Mouse (Mus musculus): ENCODE measurements around the gene Pax7.

GRCm38 (mm10) chr4:139823870-139824472 is 9.4 kb downstream of the Pax7 start:
- TF ChIP-seq CTCF (IDR thresholded peaks at IDR 0.05 in 2 of 3, conservative IDR thresholded peaks at IDR 0.05 in 1 of 3; ENCODE audit: control insufficient read depth in 1 of 3, insufficient read depth in 1 of 3, low read depth in 2 of 3, low read length in 3 of 3, poor library complexity in 1 of 3, severe bottlenecking in 1 of 3) = no peak
- no peak for TF ChIP-seq POLR2A (IDR thresholded peaks at IDR 0.05; ENCODE audit: control insufficient read depth in 1 of 2, insufficient read depth in 1 of 2, low read depth in 1 of 2, low read length in 2 of 2, poor library complexity in 1 of 2)
- TF ChIP-seq TCF12 (IDR thresholded peaks at IDR 0.05; ENCODE audit: low read depth, low read length) = no peak
- TF ChIP-seq GATA1 (IDR thresholded peaks at IDR 0.05; ENCODE audit: low read depth, low read length) = no peak
- no peak for TF ChIP-seq EP300 (IDR thresholded peaks at IDR 0.05; ENCODE audit: low read depth in 1 of 2, low read length in 2 of 2)
- no peak for TF ChIP-seq BHLHE40 (IDR thresholded peaks at IDR 0.05; ENCODE audit: borderline replicate concordance, low read depth, low read length)
- TF ChIP-seq POLR2AphosphoS2 (IDR thresholded peaks at IDR 0.05; ENCODE audit: low read length) = no peak
